In the genomic region with DNA sequence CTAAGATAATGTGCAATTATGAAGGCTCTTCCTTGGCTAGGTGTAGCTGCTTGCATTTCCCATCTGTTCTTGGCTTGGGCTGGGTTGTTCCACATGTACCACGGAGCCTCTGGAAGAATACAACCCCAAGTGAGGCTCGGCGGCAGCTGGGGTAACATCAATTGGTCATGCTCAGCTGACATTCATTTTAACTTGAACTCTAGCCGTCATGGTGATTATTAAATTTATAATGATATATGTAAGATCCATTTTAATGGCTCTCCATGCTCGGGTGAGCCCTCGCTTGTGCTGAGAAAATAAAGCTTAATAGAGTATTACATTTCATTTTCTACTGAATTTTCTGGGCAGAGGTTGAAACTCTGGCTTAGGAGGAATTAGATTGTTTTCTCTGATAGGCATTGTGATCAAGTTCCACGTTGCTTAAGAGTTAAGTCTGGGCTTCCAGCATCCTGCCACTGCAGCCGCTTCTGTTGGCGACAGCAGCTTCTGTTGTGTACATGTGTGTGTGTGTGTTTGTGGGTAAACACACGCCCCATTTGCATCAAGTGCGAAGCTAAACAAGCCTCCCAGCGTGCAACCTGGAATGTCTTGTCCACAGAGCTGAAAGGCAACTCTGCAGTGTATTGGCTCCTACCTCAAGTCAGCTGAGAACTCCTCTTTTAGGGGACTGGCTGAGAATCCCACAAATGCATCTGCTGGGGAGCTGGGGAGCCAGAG, we compare ENCODE assay signal across 13 mouse cellular contexts. TPM values are rescaled to one million over a fixed set of nuclear protein-coding genes. Genes with fewer than 3 reads are reported as not detected.
DNase-seq lines count a peak whose midpoint lies in the region; ATAC-seq and TF ChIP-seq lines count a peak whose summit lies in the region.
"Had no signal": no experiment of that assay in that cellular context is flagged by ENCODE, and none has a peak within 500 bp of the region (broad histone marks: within the 10 kb centered on the region; RNA-seq: fewer than 3 reads in every experiment).

No protein-coding gene starts in this region.

- no peaks in the 10 kb centered on the region for H3K36me3 ChIP-seq in embryonic facial prominence, embryonic 11.5 days (replicated peaks; ENCODE audit: control insufficient read depth, insufficient read depth, low read depth, low read length)
- no peaks in the 10 kb centered on the region for H3K36me3 ChIP-seq in hindbrain, embryonic 14.5 days (replicated peaks; ENCODE audit: control insufficient read depth, insufficient read depth)
- no peaks in the 10 kb centered on the region for H3K36me3 ChIP-seq in midbrain, embryonic 16.5 days (ENCODE audit: control insufficient read depth, insufficient read depth, low read length)
- no peaks in the 10 kb centered on the region for H3K36me3 ChIP-seq in stomach, postnatal 0 days (ENCODE audit: control insufficient read depth, insufficient read depth, low read length)

- 44% methylated on average over 12 of the region's 12 CpGs for WGBS in embryonic facial prominence, embryonic 11.5 days
- WGBS in hindbrain, embryonic 14.5 days, result 18% methylated on average over 12 of the region's 12 CpGs
- 24% methylated on average over 12 of the region's 12 CpGs for WGBS in midbrain, embryonic 16.5 days
- WGBS in stomach, postnatal 0 days, result 54% methylated on average over 12 of the region's 12 CpGs

- H3K9ac ChIP-seq in embryonic facial prominence, embryonic 11.5 days (replicated peaks; ENCODE audit: low read length), result no peak overlapping the region
- peak overlapping the region; percentile 9; the same call in 1 of the 2 replicates for H3K9ac ChIP-seq in hindbrain, embryonic 14.5 days
- no peak overlapping the region for H3K9ac ChIP-seq in midbrain, embryonic 16.5 days (ENCODE audit: low read depth, low read length)
- H3K9ac ChIP-seq in stomach, postnatal 0 days (ENCODE audit: low read length), result no peak overlapping the region

- H3K27ac ChIP-seq in embryonic facial prominence, embryonic 11.5 days (replicated peaks; ENCODE audit: low read depth, low read length), result no peak overlapping the region
- H3K27ac ChIP-seq in hindbrain, embryonic 14.5 days, result peak overlapping the region; percentile 58
- no peak overlapping the region for H3K27ac ChIP-seq in midbrain, embryonic 16.5 days (ENCODE audit: low read length)
- no peak overlapping the region for H3K27ac ChIP-seq in stomach, postnatal 0 days (replicated peaks)
- H3K27ac ChIP-seq: gastrocnemius, adult 2 months; kidney, postnatal 0 days had no signal

- no peak overlapping the region for H3K4me2 ChIP-seq in embryonic facial prominence, embryonic 11.5 days (ENCODE audit: low read depth, low read length)
- H3K4me2 ChIP-seq in hindbrain, embryonic 14.5 days (replicated peaks), result peak overlapping the region; percentile 48
- peak overlapping the region; percentile 47 for H3K4me2 ChIP-seq in midbrain, embryonic 16.5 days (ENCODE audit: low read length)
- no peak overlapping the region for H3K4me2 ChIP-seq in stomach, postnatal 0 days (replicated peaks; ENCODE audit: low read depth)
- H3K4me2 ChIP-seq: heart, embryonic 11.5 days; liver, embryonic 11.5 days had no signal

- DNase-seq in brain, adult 2 months (ENCODE audit: low read depth, low spot score), result peak; percentile 24
- peak; percentile 71 for DNase-seq in embryonic facial prominence, embryonic 11.5 days (ENCODE audit: low spot score)
- DNase-seq in hindbrain, embryonic 14.5 days (ENCODE audit: low spot score), result no peak
- DNase-seq in thymus, postnatal 14 days, result no peak
- DNase-seq in stomach, postnatal 0 days (ENCODE audit: low spot score), result no peak
- no peak for DNase-seq in yolk sac, embryonic 10.5 days (ENCODE audit: low spot score)
- DNase-seq: gastrocnemius, adult 2 months; thymus, adult 18-20 months had no signal

- no peak overlapping the region for H3K4me3 ChIP-seq in embryonic facial prominence, embryonic 11.5 days (ENCODE audit: low read depth, low read length)
- peak overlapping the region; percentile 19 for H3K4me3 ChIP-seq in hindbrain, embryonic 14.5 days (replicated peaks; ENCODE audit: low read length)
- peak overlapping the region; percentile 13 for H3K4me3 ChIP-seq in midbrain, embryonic 16.5 days (ENCODE audit: low read depth, low read length)
- H3K4me3 ChIP-seq in stomach, postnatal 0 days (ENCODE audit: low read depth, low read length), result no peak overlapping the region
- H3K4me3 ChIP-seq: gastrocnemius, adult 2 months had no signal

- no peak for TF ChIP-seq EP300 in stomach, postnatal 0 days (optimal IDR thresholded peaks at IDR 0.05)

- no peaks in the 10 kb centered on the region for H3K9me3 ChIP-seq in embryonic facial prominence, embryonic 11.5 days (replicated peaks; ENCODE audit: control insufficient read depth, low read length)
- no peaks in the 10 kb centered on the region for H3K9me3 ChIP-seq in hindbrain, embryonic 14.5 days (ENCODE audit: control insufficient read depth, low read length)
- H3K9me3 ChIP-seq in midbrain, embryonic 16.5 days (replicated peaks; ENCODE audit: control insufficient read depth, low read length, poor library complexity, severe bottlenecking), result no peaks in the 10 kb centered on the region
- no peaks in the 10 kb centered on the region for H3K9me3 ChIP-seq in stomach, postnatal 0 days (ENCODE audit: control insufficient read depth, low read length)

- TF ChIP-seq CTCF in stomach, postnatal 0 days (IDR thresholded peaks at IDR 0.05; ENCODE audit: low read depth), result no peak

- no peaks in the 10 kb centered on the region for H3K4me1 ChIP-seq in embryonic facial prominence, embryonic 11.5 days (ENCODE audit: control insufficient read depth, insufficient read depth, low read length)
- peaks cover 80% of the 10 kb centered on the region for H3K4me1 ChIP-seq in hindbrain, embryonic 14.5 days (replicated peaks; ENCODE audit: control insufficient read depth, insufficient read depth, low read length)
- peaks cover 67% of the 10 kb centered on the region for H3K4me1 ChIP-seq in midbrain, embryonic 16.5 days (ENCODE audit: control insufficient read depth, insufficient read depth, low read length)
- H3K4me1 ChIP-seq in stomach, postnatal 0 days (replicated peaks; ENCODE audit: control insufficient read depth, insufficient read depth), result no peaks in the 10 kb centered on the region

- peaks cover 15% of the 10 kb centered on the region for H3K27me3 ChIP-seq in embryonic facial prominence, embryonic 11.5 days (ENCODE audit: control insufficient read depth, insufficient read depth, low read length)
- H3K27me3 ChIP-seq in hindbrain, embryonic 14.5 days (ENCODE audit: control insufficient read depth, insufficient read depth, low read length), result no peaks in the 10 kb centered on the region
- H3K27me3 ChIP-seq in midbrain, embryonic 16.5 days (ENCODE audit: control insufficient read depth, insufficient read depth, low read depth, low read length), result no peaks in the 10 kb centered on the region
- no peaks in the 10 kb centered on the region for H3K27me3 ChIP-seq in stomach, postnatal 0 days (ENCODE audit: control insufficient read depth, insufficient read depth, low read length)

- peak; percentile 63; the same call in 1 of the 2 replicates for ATAC-seq in embryonic facial prominence, embryonic 11.5 days (replicated peaks; ENCODE audit: insufficient number of reproducible peaks, low FRiP score, low TSS enrichment, low read depth)
- ATAC-seq in hindbrain, embryonic 14.5 days (ENCODE audit: low FRiP score), result peak; percentile 23; the same call in 1 of the 2 replicates
- ATAC-seq in midbrain, embryonic 16.5 days, result 0 out of 2 replicates have a peak, but pooled peaks have one; percentile 19
- no peak for ATAC-seq in stomach, postnatal 0 days (ENCODE audit: low FRiP score, low TSS enrichment)
- ATAC-seq: lung, postnatal 0 days had no signal

RNA-seq across cellular contexts. Expression of a gene that starts 57.4 kb away (rescaled TPM):
- 7.3 and 8.0 TPM in 2 replicates for polyA plus RNA-seq in embryonic facial prominence, embryonic 11.5 days (2014; fragmentation: Nextera tagmentation; extraction: Ambion mirVana)
- polyA plus RNA-seq in hindbrain, embryonic 14.5 days (2014; fragmentation: Nextera tagmentation; extraction: Ambion mirVana), result 19.5 and 28.2 TPM in 2 replicates
- 21.5 and 23.6 TPM in 2 replicates for polyA plus RNA-seq in midbrain, embryonic 16.5 days (2015; fragmentation: Nextera tagmentation; extraction: Ambion mirVana)
- 6.0 TPM in 2 replicates for polyA plus RNA-seq in stomach, postnatal 0 days (2015; fragmentation: Nextera tagmentation; extraction: Ambion mirVana)

Comparison
In these comparisons a context has a peak if more than half of its experiments do, and no peak if none do; other contexts are left out.
1. DNase-seq: peak in brain, adult 2 months (single experiment) and embryonic facial prominence, embryonic 11.5 days (single experiment); none in hindbrain, embryonic 14.5 days (single experiment), thymus, postnatal 14 days (single experiment), stomach, postnatal 0 days (single experiment) and yolk sac, embryonic 10.5 days (single experiment).
2. H3K4me2 ChIP-seq: peak in hindbrain, embryonic 14.5 days (single experiment) and midbrain, embryonic 16.5 days (single experiment); none in embryonic facial prominence, embryonic 11.5 days (single experiment) and stomach, postnatal 0 days (single experiment).
3. H3K4me3 ChIP-seq: peak in hindbrain, embryonic 14.5 days (single experiment) and midbrain, embryonic 16.5 days (single experiment); none in embryonic facial prominence, embryonic 11.5 days (single experiment) and stomach, postnatal 0 days (single experiment).